Mouse (Mus musculus): ENCODE measurements at regions not wholly inside any gene's neighbourhood (a gene's known extent, or its start where the extent isn't known, plus 50 kb on each side); places are given as distances from the start of the nearest gene placed in this dataset.

- Histone ChIP-seq H3K4me3 (ENCODE audit: low read depth, low read length) (no peak overlapping the region), H3K4me2 (ENCODE audit: low read depth) (no peak overlapping the region), H3K9ac (ENCODE audit: low read length) (no peak overlapping the region), H3K27ac (ENCODE audit: low read depth, low read length) (no peak overlapping the region), H3K4me1 (ENCODE audit: control insufficient read depth, insufficient read depth, low read length) (no peaks in the 10 kb centered on the region), H3K9me3 (ENCODE audit: control insufficient read depth, low read length) (no peaks in the 10 kb centered on the region), H3K27me3 (ENCODE audit: control insufficient read depth, insufficient read depth, low read length) (no peaks in the 10 kb centered on the region), H3K36me3 (ENCODE audit: control insufficient read depth, insufficient read depth, low read length) (no peaks in the 10 kb centered on the region)
- DNase-seq (ENCODE audit: low spot score) (no peak), ATAC-seq (ENCODE audit: insufficient read depth, low FRiP score, low TSS enrichment) (no peak)
- WGBS: 95% methylated on average over 1 of the region's 1 CpGs
Observed at GRCm38 (mm10) chr8:35140775-35141174, 624.8 kb upstream of the Gm19410 start.

GRCm38 (mm10) chr8:35143018-35143656 is 622.5 kb upstream of the Gm19410 start:
- ATAC-seq (ENCODE audit: insufficient read depth, low FRiP score, low TSS enrichment): no peak
- no peak overlapping the region for H3K4me3 ChIP-seq (ENCODE audit: low read depth, low read length)
- no peaks in the 10 kb centered on the region for H3K9me3 ChIP-seq (ENCODE audit: control insufficient read depth, low read length)
- H3K27ac ChIP-seq (ENCODE audit: low read depth, low read length): no peak overlapping the region
- H3K4me2 ChIP-seq (ENCODE audit: low read depth): no peak overlapping the region
- no peak overlapping the region for H3K9ac ChIP-seq (ENCODE audit: low read length)
- DNase-seq (ENCODE audit: low spot score): no peak
- 19% methylated on average over 8 of the region's 8 CpGs for WGBS
- no peaks in the 10 kb centered on the region for H3K27me3 ChIP-seq (ENCODE audit: control insufficient read depth, insufficient read depth, low read length)
- no peaks in the 10 kb centered on the region for H3K36me3 ChIP-seq (ENCODE audit: control insufficient read depth, insufficient read depth, low read length)
- no peaks in the 10 kb centered on the region for H3K4me1 ChIP-seq (ENCODE audit: control insufficient read depth, insufficient read depth, low read length)

DNA sequence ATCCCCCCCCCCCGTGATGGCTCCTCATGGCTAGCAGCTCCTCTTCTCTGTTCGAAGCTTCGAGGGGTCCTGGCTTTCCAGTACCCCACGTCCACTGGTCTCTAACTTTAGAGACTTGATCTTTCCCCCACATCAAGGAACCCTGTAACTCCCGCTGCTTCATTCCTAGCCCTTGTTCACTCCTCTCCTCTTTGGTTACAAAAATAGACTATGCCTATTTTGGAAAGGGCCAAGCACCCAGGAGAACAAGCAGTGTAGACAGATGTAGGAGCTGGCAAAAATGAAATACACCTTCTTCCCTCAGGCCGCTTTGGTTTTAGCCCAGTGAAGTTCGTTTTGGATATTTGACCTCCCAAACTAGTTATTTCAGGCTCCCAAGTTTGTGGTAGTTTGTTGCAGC is 621.9 kb upstream of the Gm19410 start:
- Histone ChIP-seq H3K9ac (ENCODE audit: low read length) (no peak overlapping the region), H3K27me3 (ENCODE audit: control insufficient read depth, insufficient read depth, low read length) (no peaks in the 10 kb centered on the region), H3K27ac (ENCODE audit: low read depth, low read length) (no peak overlapping the region), H3K36me3 (ENCODE audit: control insufficient read depth, insufficient read depth, low read length) (no peaks in the 10 kb centered on the region), H3K4me1 (ENCODE audit: control insufficient read depth, insufficient read depth, low read length) (no peaks in the 10 kb centered on the region), H3K9me3 (ENCODE audit: control insufficient read depth, low read length) (no peaks in the 10 kb centered on the region), H3K4me2 (ENCODE audit: low read depth) (no peak overlapping the region), H3K4me3 (ENCODE audit: low read depth, low read length) (no peak overlapping the region)
- DNase-seq (ENCODE audit: low spot score) (no peak), ATAC-seq (ENCODE audit: insufficient read depth, low FRiP score, low TSS enrichment) (no peak)
- WGBS: 61% methylated on average over 7 of the region's 7 CpGs

- no peaks in the 10 kb centered on the region for H3K36me3 ChIP-seq (ENCODE audit: control insufficient read depth, insufficient read depth, low read length)
- ATAC-seq (ENCODE audit: insufficient read depth, low FRiP score, low TSS enrichment) (no peak), DNase-seq (ENCODE audit: low spot score) (no peak)
- H3K9me3 ChIP-seq (ENCODE audit: control insufficient read depth, low read length): no peaks in the 10 kb centered on the region
- H3K4me1 ChIP-seq (ENCODE audit: control insufficient read depth, insufficient read depth, low read length): no peaks in the 10 kb centered on the region
- H3K4me2 ChIP-seq (ENCODE audit: low read depth): no peak overlapping the region
- no peak overlapping the region for H3K9ac ChIP-seq (ENCODE audit: low read length)
- 47% methylated on average over 4 of the region's 4 CpGs for WGBS
- no peak overlapping the region for H3K4me3 ChIP-seq (ENCODE audit: low read depth, low read length)
- H3K27me3 ChIP-seq (ENCODE audit: control insufficient read depth, insufficient read depth, low read length): no peaks in the 10 kb centered on the region
- no peak overlapping the region for H3K27ac ChIP-seq (ENCODE audit: low read depth, low read length)
Observed at GRCm38 (mm10) chr8:35144401-35144800, 621.2 kb upstream of the Gm19410 start.

GRCm38 (mm10) chr8:35147481-35147880 is 618.1 kb upstream of the Gm19410 start:
- Histone ChIP-seq H3K27ac (ENCODE audit: low read depth, low read length) (no peak overlapping the region), H3K9ac (ENCODE audit: low read length) (no peak overlapping the region), H3K4me1 (ENCODE audit: control insufficient read depth, insufficient read depth, low read length) (no peaks in the 10 kb centered on the region), H3K36me3 (ENCODE audit: control insufficient read depth, insufficient read depth, low read length) (no peaks in the 10 kb centered on the region), H3K4me2 (ENCODE audit: low read depth) (no peak overlapping the region), H3K9me3 (ENCODE audit: control insufficient read depth, low read length) (no peaks in the 10 kb centered on the region), H3K27me3 (ENCODE audit: control insufficient read depth, insufficient read depth, low read length) (no peaks in the 10 kb centered on the region), H3K4me3 (ENCODE audit: low read depth, low read length) (no peak overlapping the region)
- ATAC-seq (ENCODE audit: insufficient read depth, low FRiP score, low TSS enrichment) (no peak), DNase-seq (ENCODE audit: low spot score) (no peak)
- whole genome bisulfite sequencing: 90% methylated on average over 8 of the region's 8 CpGs

GRCm38 (mm10) chr8:35147967-35148366 is 617.6 kb upstream of the Gm19410 start:
- H3K36me3 ChIP-seq (ENCODE audit: control insufficient read depth, insufficient read depth, low read length): no peaks in the 10 kb centered on the region
- ATAC-seq (ENCODE audit: insufficient read depth, low FRiP score, low TSS enrichment) (no peak), DNase-seq (ENCODE audit: low spot score) (no peak)
- 95% methylated on average over 8 of the region's 8 CpGs for WGBS
- no peaks in the 10 kb centered on the region for H3K4me1 ChIP-seq (ENCODE audit: control insufficient read depth, insufficient read depth, low read length)
- no peak overlapping the region for H3K4me3 ChIP-seq (ENCODE audit: low read depth, low read length)
- H3K9me3 ChIP-seq (ENCODE audit: control insufficient read depth, low read length): no peaks in the 10 kb centered on the region
- no peak overlapping the region for H3K4me2 ChIP-seq (ENCODE audit: low read depth)
- H3K27me3 ChIP-seq (ENCODE audit: control insufficient read depth, insufficient read depth, low read length): no peaks in the 10 kb centered on the region
- no peak overlapping the region for H3K27ac ChIP-seq (ENCODE audit: low read depth, low read length)
- H3K9ac ChIP-seq (ENCODE audit: low read length): no peak overlapping the region

DNA sequence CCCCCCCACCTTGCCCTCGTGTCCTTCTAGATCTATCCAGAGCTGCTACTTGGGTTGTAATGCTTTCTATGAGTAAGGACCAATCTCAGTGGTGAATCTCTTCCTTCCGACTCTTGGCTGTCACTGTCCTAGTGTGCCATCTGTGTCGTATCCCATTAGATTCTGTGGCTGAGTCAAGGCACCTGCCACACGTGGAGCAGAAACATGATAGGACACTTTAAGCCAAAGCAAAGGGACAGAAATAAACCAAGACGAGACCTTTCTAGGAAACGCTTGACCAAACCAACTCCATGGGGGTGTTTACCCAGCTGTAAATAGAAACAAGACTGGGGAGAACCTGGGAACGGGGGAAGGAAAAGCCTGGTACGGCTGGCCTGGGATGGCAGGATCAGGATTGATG is 613.0 kb upstream of the Gm19410 start:
- H3K9ac ChIP-seq (ENCODE audit: low read length): no peak overlapping the region
- DNase-seq (ENCODE audit: low spot score): no peak
- no peak overlapping the region for H3K4me3 ChIP-seq (ENCODE audit: low read depth, low read length)
- no peaks in the 10 kb centered on the region for H3K36me3 ChIP-seq (ENCODE audit: control insufficient read depth, insufficient read depth, low read length)
- no peak overlapping the region for H3K4me2 ChIP-seq (ENCODE audit: low read depth)
- H3K4me1 ChIP-seq (ENCODE audit: control insufficient read depth, insufficient read depth, low read length): no peaks in the 10 kb centered on the region
- H3K27me3 ChIP-seq (ENCODE audit: control insufficient read depth, insufficient read depth, low read length): no peaks in the 10 kb centered on the region
- no peaks in the 10 kb centered on the region for H3K9me3 ChIP-seq (ENCODE audit: control insufficient read depth, low read length)
- H3K27ac ChIP-seq (ENCODE audit: low read depth, low read length): no peak overlapping the region
- 62% methylated on average over 8 of the region's 8 CpGs for WGBS
- ATAC-seq (ENCODE audit: insufficient read depth, low FRiP score, low TSS enrichment): no peak

GRCm38 (mm10) chr8:35156272-35156671 is 609.3 kb upstream of the Gm19410 start:
- no peak overlapping the region for H3K4me2 ChIP-seq (ENCODE audit: low read depth)
- H3K4me1 ChIP-seq (ENCODE audit: control insufficient read depth, insufficient read depth, low read length): no peaks in the 10 kb centered on the region
- no peak overlapping the region for H3K9ac ChIP-seq (ENCODE audit: low read length)
- H3K9me3 ChIP-seq (ENCODE audit: control insufficient read depth, low read length): no peaks in the 10 kb centered on the region
- H3K27me3 ChIP-seq (ENCODE audit: control insufficient read depth, insufficient read depth, low read length): no peaks in the 10 kb centered on the region
- 33% methylated on average over 5 of the region's 5 CpGs for WGBS
- H3K4me3 ChIP-seq (ENCODE audit: low read depth, low read length): no peak overlapping the region
- H3K36me3 ChIP-seq (ENCODE audit: control insufficient read depth, insufficient read depth, low read length): no peaks in the 10 kb centered on the region
- DNase-seq (ENCODE audit: low spot score): no peak
- H3K27ac ChIP-seq (ENCODE audit: low read depth, low read length): no peak overlapping the region
- ATAC-seq (ENCODE audit: insufficient read depth, low FRiP score, low TSS enrichment): no peak

GRCm38 (mm10) chr8:35157711-35158110 is 607.9 kb upstream of the Gm19410 start:
- ATAC-seq (ENCODE audit: insufficient read depth, low FRiP score, low TSS enrichment) (no peak), DNase-seq (ENCODE audit: low spot score) (no peak)
- Histone ChIP-seq H3K27ac (ENCODE audit: low read depth, low read length) (no peak overlapping the region), H3K4me1 (ENCODE audit: control insufficient read depth, insufficient read depth, low read length) (no peaks in the 10 kb centered on the region), H3K27me3 (ENCODE audit: control insufficient read depth, insufficient read depth, low read length) (no peaks in the 10 kb centered on the region), H3K9ac (ENCODE audit: low read length) (no peak overlapping the region), H3K9me3 (ENCODE audit: control insufficient read depth, low read length) (no peaks in the 10 kb centered on the region), H3K36me3 (ENCODE audit: control insufficient read depth, insufficient read depth, low read length) (no peaks in the 10 kb centered on the region), H3K4me3 (ENCODE audit: low read depth, low read length) (no peak overlapping the region), H3K4me2 (ENCODE audit: low read depth) (no peak overlapping the region)
- WGBS: 87% methylated on average over 6 of the region's 6 CpGs

Measured in neural tube, embryonic 11.5 days (tissue).